Mouse (Mus musculus): Measurements from ENCODE around the gene Dbh. TPM values are rescaled to one million over a fixed set of nuclear protein-coding genes. Genes with fewer than 3 reads are reported as not detected.

The Dbh gene
- total and polyA plus RNA-seq, 3 experiments, result not detected

DNA sequence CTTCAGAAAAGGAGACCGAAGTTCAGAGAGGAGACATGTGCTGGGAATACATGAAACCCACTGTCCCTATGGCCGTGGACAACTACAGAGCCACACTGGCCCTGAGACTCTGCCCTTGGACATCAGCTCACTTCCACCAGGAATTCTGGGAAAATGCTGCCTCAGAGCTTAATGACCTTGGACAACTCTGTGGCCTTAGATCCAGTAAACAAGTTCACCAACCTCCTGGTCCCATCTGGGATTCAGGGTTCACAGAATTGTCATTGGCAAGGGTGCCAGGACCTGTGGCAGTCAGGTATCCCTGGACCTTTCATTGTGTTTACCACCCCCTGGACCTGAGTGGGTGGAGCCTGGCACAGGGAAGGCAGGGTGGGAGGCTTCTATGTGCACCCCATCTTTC lies 50.5 kb downstream of the Dbh start:
- Histone ChIP-seq H3K36me3 (ENCODE audit: control insufficient read depth in 1 of 2, insufficient read depth in 2 of 2, low read length in 2 of 2) (no peaks in the 10 kb centered on the region), H3K9me3 (replicated peaks; ENCODE audit: insufficient read depth, low read length) (no peaks in the 10 kb centered on the region), H3K79me2 (ENCODE audit: control insufficient read depth, insufficient read depth, low read length, poor library complexity) (no peaks in the 10 kb centered on the region), H3K4me3 (ENCODE audit: control insufficient read depth in 1 of 2, insufficient read depth in 1 of 2, low read depth in 2 of 2, low read length in 2 of 2) (no peak overlapping the region), H3K4me1 (ENCODE audit: control insufficient read depth in 1 of 2, insufficient read depth in 2 of 2, low read length in 2 of 2) (no peaks in the 10 kb centered on the region), H3K27me3 (ENCODE audit: control insufficient read depth in 1 of 2, insufficient read depth in 2 of 2, low read length in 2 of 2) (peaks cover 0 to 2% of the 10 kb centered on the region in 2 experiments; a peak in 2 of 4 replicates), H3K9ac (ENCODE audit: control insufficient read depth, low read depth, low read length, poor library complexity, severe bottlenecking) (no peak overlapping the region), H3K27ac (ENCODE audit: control insufficient read depth, low read depth, low read length) (no peak overlapping the region)
- no peak for TF ChIP-seq BHLHE40 (IDR thresholded peaks at IDR 0.05; ENCODE audit: borderline replicate concordance, low read depth, low read length)
- no peak for DNase-seq (ENCODE audit: low read depth, low spot score)

DNA sequence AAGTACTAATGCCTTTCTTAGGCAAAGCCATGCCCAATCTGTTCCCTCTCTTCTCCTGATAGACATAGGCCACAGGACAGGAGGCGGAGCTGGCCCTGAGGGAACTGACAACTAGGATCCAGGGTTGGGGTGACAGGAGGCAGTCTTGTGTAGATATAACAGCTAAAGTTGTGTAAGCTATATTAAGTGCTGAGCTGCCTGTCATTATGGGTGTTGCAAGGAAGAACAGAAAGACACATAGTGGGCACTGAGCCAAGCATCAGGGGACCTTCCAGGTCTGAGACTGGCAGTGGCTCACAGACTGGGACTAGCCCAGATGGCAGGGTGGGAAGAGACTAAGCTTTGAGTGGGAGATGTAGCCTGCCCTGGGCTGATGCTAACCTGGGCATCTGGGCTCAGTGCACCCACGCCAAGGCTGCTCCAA lies 53.1 kb downstream of the Dbh start:
- H3K79me2 ChIP-seq (ENCODE audit: control insufficient read depth, insufficient read depth, low read length, poor library complexity), result no peaks in the 10 kb centered on the region
- H3K9ac ChIP-seq (ENCODE audit: control insufficient read depth, low read depth, low read length, poor library complexity, severe bottlenecking), result no peak overlapping the region
- DNase-seq (ENCODE audit: low read depth, low spot score), result no peak
- H3K27me3 ChIP-seq (ENCODE audit: control insufficient read depth in 1 of 2, insufficient read depth in 2 of 2, low read length in 2 of 2), result peaks cover 0 to 2% of the 10 kb centered on the region in 2 experiments; a peak in 3 of 4 replicates
- TF ChIP-seq ZNF384 (IDR thresholded peaks at IDR 0.05; ENCODE audit: low read depth, low read length) (no peak), CHD2 (IDR thresholded peaks at IDR 0.05; ENCODE audit: low read length) (no peak), ZC3H11A (IDR thresholded peaks at IDR 0.05; ENCODE audit: low read depth, low read length) (no peak), HCFC1 (IDR thresholded peaks at IDR 0.05; ENCODE audit: low read depth, low read length) (no peak), MAX (IDR thresholded peaks at IDR 0.05; ENCODE audit: low read length) (no peak), TCF12 (IDR thresholded peaks at IDR 0.05; ENCODE audit: low read depth, low read length) (no peak), SIN3A (IDR thresholded peaks at IDR 0.05; ENCODE audit: low read length) (no peak), MXI1 (IDR thresholded peaks at IDR 0.05; ENCODE audit: low read depth, low read length) (no peak), ETS1 (IDR thresholded peaks at IDR 0.05; ENCODE audit: low read depth, low read length) (no peak), MEF2A (IDR thresholded peaks at IDR 0.05; ENCODE audit: extremely low read depth, insufficient replicate concordance, low read depth, low read length, poor library complexity, severe bottlenecking) (no peak), GABPA (IDR thresholded peaks at IDR 0.05; ENCODE audit: low read depth, low read length) (no peak), TAL1 (IDR thresholded peaks at IDR 0.05; ENCODE audit: low read length) (no peak), GATA1 (IDR thresholded peaks at IDR 0.05; ENCODE audit: low read depth, low read length) (no peak), KAT2A (conservative IDR thresholded peaks at IDR 0.05; ENCODE audit: low read depth, low read length) (no peak), RCOR1 (IDR thresholded peaks at IDR 0.05; ENCODE audit: low read depth, low read length) (no peak), CHD1 (IDR thresholded peaks at IDR 0.05; ENCODE audit: low read depth, low read length) (no peak), SMC3 (IDR thresholded peaks at IDR 0.05; ENCODE audit: low read depth, low read length) (no peak)
- no peaks in the 10 kb centered on the region for H3K9me3 ChIP-seq (replicated peaks; ENCODE audit: insufficient read depth, low read length)
- H3K4me3 ChIP-seq (ENCODE audit: control insufficient read depth in 1 of 2, insufficient read depth in 1 of 2, low read depth in 2 of 2, low read length in 2 of 2), result no peak overlapping the region
- H3K27ac ChIP-seq (ENCODE audit: control insufficient read depth, low read depth, low read length), result no peak overlapping the region
- no peaks in the 10 kb centered on the region for H3K36me3 ChIP-seq (ENCODE audit: control insufficient read depth in 1 of 2, insufficient read depth in 2 of 2, low read length in 2 of 2)
- no peaks in the 10 kb centered on the region for H3K4me1 ChIP-seq (ENCODE audit: control insufficient read depth in 1 of 2, insufficient read depth in 2 of 2, low read length in 2 of 2)

Data from MEL (cell line).